Mouse (Mus musculus) 3T3-L1 (cell line): ENCODE data around the gene 1700016C15Rik.

Experiments
- DNase-seq: peaks from one replicate; pipeline ENCODE4 v3.0.0-alpha.2; 2015; ENCODE audit warnings: low read depth, low spot score

Gene 1700016C15Rik

GRCm38 (mm10) chr1:177717057-177717835 lies 12.4 kb upstream of the 1700016C15Rik start:
- no peak for DNase-seq

GRCm38 (mm10) chr1:177718340-177719028 lies 11.1 kb upstream of the 1700016C15Rik start:
- no peak for DNase-seq

GRCm38 (mm10) chr1:177719029-177719427 lies 10.6 kb upstream of the 1700016C15Rik start:
- DNase-seq, result peak; percentile 79

- no peak for DNase-seq
Measured at GRCm38 (mm10) chr1:177723786-177724185, 5.8 kb upstream of the 1700016C15Rik start.

- DNase-seq, result no peak
Measured at GRCm38 (mm10) chr1:177726870-177727269, 2.7 kb upstream of the 1700016C15Rik start.

- no peak for DNase-seq
Measured at GRCm38 (mm10) chr1:177727883-177728525, 1.6 kb upstream of the 1700016C15Rik start.

GRCm38 (mm10) chr1:177731973-177732372 lies 2.4 kb downstream of the 1700016C15Rik start:
- no peak for DNase-seq

GRCm38 (mm10) chr1:177737505-177738105 lies 8.0 kb downstream of the 1700016C15Rik start:
- DNase-seq, result no peak

- DNase-seq, result peak; percentile 37
Measured at GRCm38 (mm10) chr1:177740707-177741106, 11.1 kb downstream of the 1700016C15Rik start.

GRCm38 (mm10) chr1:177742119-177742518 lies 12.5 kb downstream of the 1700016C15Rik start:
- DNase-seq, result peak; percentile 60

GRCm38 (mm10) chr1:177744521-177745325 lies 15.1 kb downstream of the 1700016C15Rik start:
- peak; percentile 40 for DNase-seq

GRCm38 (mm10) chr1:177747869-177748540 lies 18.4 kb downstream of the 1700016C15Rik start:
- peak; percentile 71 for DNase-seq

GRCm38 (mm10) chr1:177753496-177753895 lies 23.9 kb downstream of the 1700016C15Rik start:
- DNase-seq, result no peak

GRCm38 (mm10) chr1:177757249-177757648 lies 27.6 kb downstream of the 1700016C15Rik start:
- DNase-seq, result no peak

- DNase-seq, result no peak
Measured at GRCm38 (mm10) chr1:177768931-177769330, 39.3 kb downstream of the 1700016C15Rik start.

- DNase-seq, result no peak
Measured at GRCm38 (mm10) chr1:177777397-177777796, 47.8 kb downstream of the 1700016C15Rik start.

GRCm38 (mm10) chr1:177792835-177793234 lies 63.2 kb downstream of the 1700016C15Rik start:
- DNase-seq, result no peak

- peak; percentile 29 for DNase-seq
Measured at GRCm38 (mm10) chr1:177794866-177795265, 65.3 kb downstream of the 1700016C15Rik start.

- DNase-seq, result peak; percentile 56
Measured at GRCm38 (mm10) chr1:177795421-177796192, 66.0 kb downstream of the 1700016C15Rik start.
